Mouse (Mus musculus): ENCODE data around the gene Syndig1l.

DNA sequence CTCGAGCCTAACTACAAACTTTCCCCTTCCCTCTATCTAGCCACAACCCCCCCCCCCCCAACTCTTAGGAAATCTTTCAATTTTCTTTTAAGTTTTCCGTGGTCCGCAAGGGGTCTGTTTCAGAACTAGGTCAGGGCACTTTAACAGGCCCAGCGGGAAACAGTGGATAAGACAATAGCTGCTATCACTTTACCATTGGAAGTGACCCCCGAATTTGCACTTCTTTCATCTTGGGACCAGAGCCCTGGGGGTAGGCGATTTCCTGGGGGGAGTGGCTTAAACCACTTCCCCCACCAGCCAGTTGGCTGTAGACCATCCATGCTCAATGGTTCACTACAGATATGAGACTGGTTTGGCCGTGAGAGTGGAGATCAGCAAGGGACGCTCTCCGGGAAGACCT lies 58.0 kb downstream of the Syndig1l start, which contains the start of gene Vrtn:
- no peak for TF ChIP-seq GATA1 (IDR thresholded peaks at IDR 0.05; ENCODE audit: low read length)
- no peak for TF ChIP-seq TAL1 (IDR thresholded peaks at IDR 0.05; ENCODE audit: low read length)
